Mouse (Mus musculus) cerebellum, adult 2 months (tissue): ENCODE measurements around the gene Ino80e.

Source experiments
- CTCF ChIP-seq: fragments of 200-500 bp; IDR thresholded peaks from 2 replicates; pipeline ENCODE4 v1.5.1; 2011; ENCODE audit warnings: low read depth, mild to moderate bottlenecking, control low read depth, low read length, moderate library complexity, borderline replicate concordance; ENCODE audit not compliant: insufficient read depth
- POLR2A ChIP-seq: fragments of 200-500 bp; IDR thresholded peaks from 2 replicates; pipeline ENCODE4 v1.6.1; 2011; ENCODE audit warnings: low read length, control low read depth, borderline replicate concordance; ENCODE audit not compliant: insufficient read depth

- TF ChIP-seq CTCF (no peak), POLR2A (no peak)
Measured at GRCm38 (mm10) chr7:126867534-126867933, 5.4 kb upstream of the Ino80e start.
